Mouse (Mus musculus) spleen, adult 2 months (tissue): ENCODE results near the gene Magea6.
"Not testable (repeated sequence)": the region's sequence is repeated elsewhere in the genome, so short reads cannot be mapped to it uniquely, and the experiment has no call there.

Experiments
- CTCF ChIP-seq: fragments of 200-500 bp; IDR thresholded peaks from 2 replicates; pipeline ENCODE4 v1.5.1; 2011; ENCODE audit warnings: mild to moderate bottlenecking, inconsistent platforms; ENCODE audit not compliant: insufficient read depth, insufficient read length, insufficient replicate concordance; ENCODE audit errors: extremely low read depth
- POLR2A ChIP-seq: fragments of 200-500 bp; IDR thresholded peaks from 2 replicates; pipeline ENCODE4 v1.6.1; 2011; ENCODE audit warnings: low read depth, low read length, inconsistent platforms

GRCm38 (mm10) chrX:154949405-154949804 is 13.6 kb upstream of the Magea6 start, which contains the start of gene Magea3:
- TF ChIP-seq POLR2A, CTCF: not testable (repeated sequence)
